11 mouse cellular contexts compared by ENCODE assay signal in genomic region chr15:6574283-6574960, GRCm38 (mm10). TPM values are rescaled to one million over a fixed set of nuclear protein-coding genes. Genes with fewer than 3 reads are reported as not detected.
A peak's percentile ranks its signal among the peaks of the same experiment; 100 is the strongest.
DNase-seq lines count a peak whose midpoint lies in the region; ATAC-seq and TF ChIP-seq lines count a peak whose summit lies in the region.
"Had no signal": no experiment of that assay in that cellular context is flagged by ENCODE, and none has a peak within 500 bp of the region (broad histone marks: within the 10 kb centered on the region; RNA-seq: fewer than 3 reads in every experiment).

No protein-coding gene starts in this region.

- peaks cover 4% of the 10 kb centered on the region; the same call in 1 of the 2 replicates for H3K4me1 ChIP-seq in intestine, postnatal 0 days (replicated peaks; ENCODE audit: control insufficient read depth, insufficient read depth, low read length)

- H3K36me3 ChIP-seq in intestine, postnatal 0 days (ENCODE audit: control insufficient read depth, insufficient read depth) = no peaks in the 10 kb centered on the region
- H3K36me3 ChIP-seq: forebrain, embryonic 10.5 days had no signal

- peak; percentile 85 for DNase-seq in 3134 (ENCODE audit: extremely low read depth, insufficient read length, low spot score)
- DNase-seq in 416B (ENCODE audit: low read depth) = peak; percentile 97
- DNase-seq in brain, embryonic 14.5 days (ENCODE audit: low read depth) = peak; percentile 10
- no peak for DNase-seq in frontal cortex, postnatal 10 days (ENCODE audit: low spot score in 2 of 2)
- DNase-seq in spleen, adult 18-20 months = no peak
- DNase-seq: cerebellum, adult 9-10 months; kidney, adult 8-10 months had no signal

- H3K9ac ChIP-seq in intestine, postnatal 0 days (ENCODE audit: low read depth, low read length) = no peak overlapping the region

- ATAC-seq in megakaryocyte progenitor cell, adult 5-6 weeks (replicated peaks; ENCODE audit: poor library complexity) = peak; percentile 81
- ATAC-seq in intestine, postnatal 0 days = no peak

- no peaks in the 10 kb centered on the region for H3K27me3 ChIP-seq in intestine, postnatal 0 days (replicated peaks; ENCODE audit: control insufficient read depth, insufficient read depth, low read length)

- H3K4me3 ChIP-seq in intestine, postnatal 0 days (ENCODE audit: low read depth, low read length) = no peak overlapping the region
- H3K4me3 ChIP-seq: forebrain, embryonic 10.5 days had no signal

- H3K27ac ChIP-seq in intestine, postnatal 0 days (ENCODE audit: low read depth, low read length) = no peak overlapping the region
- H3K27ac ChIP-seq: forebrain, embryonic 10.5 days had no signal

- WGBS in intestine, postnatal 0 days = 43% methylated on average over 5 of the region's 5 CpGs

- H3K4me2 ChIP-seq in intestine, postnatal 0 days (replicated peaks; ENCODE audit: low read depth) = no peak overlapping the region
- H3K4me2 ChIP-seq: heart, embryonic 11.5 days had no signal

- TF ChIP-seq POLR2A in brain, embryonic 14.5 days (IDR thresholded peaks at IDR 0.05; ENCODE audit: borderline replicate concordance, extremely low read depth, insufficient read depth, insufficient read length, poor library complexity, severe bottlenecking) = no peak

- TF ChIP-seq CTCF in brain, embryonic 14.5 days (IDR thresholded peaks at IDR 0.05; ENCODE audit: borderline replicate concordance, extremely low read depth, insufficient read depth, insufficient read length) = no peak
- no peak for TF ChIP-seq CTCF in intestine, postnatal 0 days (IDR thresholded peaks at IDR 0.05; ENCODE audit: low read depth)

- no peaks in the 10 kb centered on the region for H3K9me3 ChIP-seq in intestine, postnatal 0 days (ENCODE audit: control insufficient read depth)
- H3K9me3 ChIP-seq: forebrain, embryonic 10.5 days had no signal

RNA-seq across cellular contexts. Expression of gene Fyb, which starts 51.8 kb away (rescaled TPM):
- polyA plus RNA-seq in brain, embryonic 14.5 days (2012; rRNA removed) = 2.6 and 4.2 TPM in 2 replicates
- total RNA-seq in megakaryocyte progenitor cell, adult 5-6 weeks (2015) = 30.8 and 42.1 TPM in 2 replicates
- 7.2 and 15.9 TPM in 2 replicates for total RNA-seq in megakaryocyte progenitor cell, adult 5-6 weeks (2017)
- 4.7 and 5.4 TPM in 2 replicates for polyA plus RNA-seq in intestine, postnatal 0 days (2015; fragmentation: Nextera tagmentation; extraction: Ambion mirVana)

Comparison
In these comparisons a context has a peak if more than half of its experiments do, and no peak if none do; other contexts are left out.
1. DNase-seq: peak in 3134 (single experiment), 416B (single experiment) and brain, embryonic 14.5 days (single experiment); none in frontal cortex, postnatal 10 days (0 of 2) and spleen, adult 18-20 months (0 of 2).